14 mouse cellular contexts compared by ENCODE assay signal in the genomic region with DNA sequence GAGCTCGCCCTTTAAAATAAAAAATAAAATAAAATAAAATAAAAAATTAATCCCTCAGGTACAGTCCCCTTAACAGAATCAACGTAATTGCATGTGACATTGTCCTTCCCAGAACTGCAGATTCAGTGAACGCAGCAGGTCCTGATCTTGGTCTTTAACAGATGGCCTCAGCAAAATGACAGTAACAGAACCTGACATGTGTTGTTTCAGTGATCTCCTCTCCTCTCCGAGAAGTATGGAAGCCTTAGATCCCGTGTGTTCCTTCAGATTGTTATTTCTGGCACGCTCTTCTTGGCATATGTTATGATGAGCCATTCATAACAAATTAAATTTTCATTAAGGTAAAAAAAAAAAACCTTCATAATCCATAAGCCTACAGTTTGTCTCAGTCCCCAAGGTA.
A peak's percentile ranks its signal among the peaks of the same experiment; 100 is the strongest.
DNase-seq lines count a peak whose midpoint lies in the region; ATAC-seq and TF ChIP-seq lines count a peak whose summit lies in the region.
"Had no signal": no experiment of that assay in that cellular context is flagged by ENCODE, and none has a peak within 500 bp of the region (broad histone marks: within the 10 kb centered on the region; RNA-seq: fewer than 3 reads in every experiment).

No protein-coding gene starts in this region.

- no peak for DNase-seq in midbrain, embryonic 11.5 days (ENCODE audit: low spot score, missing footprints)
- DNase-seq in midbrain, embryonic 10.5 days (ENCODE audit: low spot score): no peak
- DNase-seq in cerebellum, postnatal 10 days: peak; percentile 91 to 92
- DNase-seq in retina, embryonic 14.5 days (ENCODE audit: low spot score): peak; percentile 84
- no peak for DNase-seq in thymus, adult 2 months
- no peak for DNase-seq in heart, postnatal 36 days
- no peak for DNase-seq in right cerebral cortex, adult 18-20 months
- DNase-seq: adrenal gland, adult 2 months; gastrocnemius, postnatal 36 days; kidney, adult 18-20 months; lung, adult 2 months had no signal

- H3K27me3 ChIP-seq in midbrain, embryonic 11.5 days (ENCODE audit: control insufficient read depth, insufficient read depth, low read length): no peaks in the 10 kb centered on the region
- no peaks in the 10 kb centered on the region for H3K27me3 ChIP-seq in midbrain, embryonic 10.5 days (ENCODE audit: low read depth, poor library complexity, severe bottlenecking)
- H3K27me3 ChIP-seq in hindbrain, embryonic 16.5 days (replicated peaks; ENCODE audit: control insufficient read depth, insufficient read depth, low read length): no peaks in the 10 kb centered on the region
- H3K27me3 ChIP-seq in thymus, adult 2 months (ENCODE audit: control insufficient read depth, insufficient read depth, low read length): no peaks in the 10 kb centered on the region
- H3K27me3 ChIP-seq: megakaryocyte, embryonic 14.5 days had no signal

- no peak for TF ChIP-seq POLR2A in thymus, adult 2 months (IDR thresholded peaks at IDR 0.05; ENCODE audit: control insufficient read depth, extremely low read depth, insufficient read depth, low read length, poor library complexity)

- no peak overlapping the region for H3K9ac ChIP-seq in midbrain, embryonic 11.5 days (ENCODE audit: low read length)
- H3K9ac ChIP-seq in hindbrain, embryonic 16.5 days (ENCODE audit: low read depth, low read length): no peak overlapping the region

- H3K4me3 ChIP-seq in midbrain, embryonic 11.5 days (ENCODE audit: low read depth, low read length): no peak overlapping the region
- no peak overlapping the region for H3K4me3 ChIP-seq in midbrain, embryonic 10.5 days
- no peak overlapping the region for H3K4me3 ChIP-seq in hindbrain, embryonic 16.5 days (ENCODE audit: low read length)
- H3K4me3 ChIP-seq in thymus, adult 2 months (ENCODE audit: control insufficient read depth, insufficient read depth, low read length): no peak overlapping the region
- H3K4me3 ChIP-seq: megakaryocyte, embryonic 14.5 days had no signal

- WGBS in midbrain, embryonic 11.5 days: 68% methylated on average over 6 of the region's 6 CpGs
- WGBS in midbrain, embryonic 10.5 days: 76% methylated on average over 6 of the region's 6 CpGs
- 44% methylated on average over 6 of the region's 6 CpGs for WGBS in hindbrain, embryonic 16.5 days
- 88% methylated on average over 6 of the region's 6 CpGs for WGBS in thymus, adult 2 months

- H3K9me3 ChIP-seq in midbrain, embryonic 11.5 days (ENCODE audit: control insufficient read depth, low read length): no peaks in the 10 kb centered on the region
- H3K9me3 ChIP-seq in midbrain, embryonic 10.5 days (replicated peaks): no peaks in the 10 kb centered on the region
- no peaks in the 10 kb centered on the region for H3K9me3 ChIP-seq in hindbrain, embryonic 16.5 days (ENCODE audit: control insufficient read depth, low read length)

- TF ChIP-seq CTCF in thymus, adult 2 months (IDR thresholded peaks at IDR 0.05; ENCODE audit: borderline replicate concordance, control insufficient read depth, extremely low read depth, insufficient read depth, low read length, poor library complexity): no peak

- no peak overlapping the region for H3K27ac ChIP-seq in midbrain, embryonic 11.5 days (ENCODE audit: low read depth, low read length)
- no peak overlapping the region for H3K27ac ChIP-seq in midbrain, embryonic 10.5 days (replicated peaks)
- H3K27ac ChIP-seq in hindbrain, embryonic 16.5 days (ENCODE audit: low read depth, low read length): no peak overlapping the region
- H3K27ac ChIP-seq in thymus, adult 2 months (ENCODE audit: control insufficient read depth, insufficient read depth, low read length): no peak overlapping the region

- ATAC-seq in midbrain, embryonic 11.5 days (ENCODE audit: low FRiP score): peak; percentile 34; the same call in 1 of the 2 replicates
- peak; percentile 85 for ATAC-seq in hindbrain, embryonic 16.5 days
- ATAC-seq: CD4-positive, CD25-positive, alpha-beta regulatory T cell, adult 4 months had no signal

- intact Hi-C loops in heart, postnatal 36 days (cut with DNase I): no loop called here

- H3K36me3 ChIP-seq in midbrain, embryonic 11.5 days (ENCODE audit: control insufficient read depth, insufficient read depth, low read length): no peaks in the 10 kb centered on the region
- H3K36me3 ChIP-seq in midbrain, embryonic 10.5 days: no peaks in the 10 kb centered on the region
- no peaks in the 10 kb centered on the region for H3K36me3 ChIP-seq in hindbrain, embryonic 16.5 days (ENCODE audit: control insufficient read depth, insufficient read depth, low read length)
- H3K36me3 ChIP-seq in thymus, adult 2 months (ENCODE audit: control insufficient read depth, insufficient read depth, low read length): no peaks in the 10 kb centered on the region

- no peak overlapping the region for H3K4me2 ChIP-seq in midbrain, embryonic 11.5 days
- peak overlapping the region; percentile 46; the same call in 1 of the 2 replicates for H3K4me2 ChIP-seq in hindbrain, embryonic 16.5 days (ENCODE audit: low read length)

- H3K4me1 ChIP-seq in midbrain, embryonic 11.5 days (ENCODE audit: control insufficient read depth, insufficient read depth, low read length): peaks cover 3% of the 10 kb centered on the region; the same call in 1 of the 2 replicates
- H3K4me1 ChIP-seq in midbrain, embryonic 10.5 days: peaks cover 17% of the 10 kb centered on the region
- peaks cover 3% of the 10 kb centered on the region; the same call in 1 of the 2 replicates for H3K4me1 ChIP-seq in hindbrain, embryonic 16.5 days (ENCODE audit: control insufficient read depth, insufficient read depth, low read depth, low read length)
- no peaks in the 10 kb centered on the region for H3K4me1 ChIP-seq in thymus, adult 2 months (replicated peaks; ENCODE audit: control insufficient read depth, insufficient read depth, low read length)
- H3K4me1 ChIP-seq: megakaryocyte, embryonic 14.5 days had no signal

Comparison
In these comparisons a context has a peak if more than half of its experiments do, and no peak if none do; other contexts are left out.
1. DNase-seq: peak in cerebellum, postnatal 10 days (2 of 2) and retina, embryonic 14.5 days (single experiment); none in midbrain, embryonic 11.5 days (single experiment), midbrain, embryonic 10.5 days (single experiment), thymus, adult 2 months (single experiment), heart, postnatal 36 days (0 of 2) and right cerebral cortex, adult 18-20 months (single experiment).